Comparison of ENCODE assay signal across 8 mouse cellular contexts in genomic region chr13:92425758-92426264, GRCm38 (mm10). TPM values are rescaled to one million over a fixed set of nuclear protein-coding genes. Genes with fewer than 3 reads are reported as not detected.
DNase-seq lines count a peak whose midpoint lies in the region; ATAC-seq and TF ChIP-seq lines count a peak whose summit lies in the region.

Ankrd34b (plus strand) TSS chr13:92425896.

- TF ChIP-seq CTCF in E14TG2a.4 (conservative IDR thresholded peaks at IDR 0.05; ENCODE audit: low read length), result no peak

- 0 out of 2 replicates have a peak, but pooled peaks have one; percentile 40 for ATAC-seq in embryonic facial prominence, embryonic 13.5 days (ENCODE audit: insufficient number of reproducible peaks, insufficient read depth, low FRiP score, low TSS enrichment, low read depth)
- peak; percentile 92 for ATAC-seq in neural tube, embryonic 15.5 days (ENCODE audit: low FRiP score)

- H3K4me1 ChIP-seq in E14TG2a.4 (replicated peaks; ENCODE audit: low read depth, low read length), result peaks cover 8% of the 10 kb centered on the region
- H3K4me1 ChIP-seq in embryonic facial prominence, embryonic 13.5 days, result peaks cover 15% of the 10 kb centered on the region
- H3K4me1 ChIP-seq in hindbrain, embryonic 10.5 days (replicated peaks), result peaks cover 16% of the 10 kb centered on the region
- H3K4me1 ChIP-seq in neural tube, embryonic 15.5 days, result peaks cover 24% of the 10 kb centered on the region

- peak within 1 kb of the TSS; percentile 100 for H3K4me2 ChIP-seq in embryonic facial prominence, embryonic 13.5 days
- H3K4me2 ChIP-seq in neural tube, embryonic 15.5 days, result peak within 1 kb of the TSS; percentile 88

- H3K27me3 ChIP-seq in E14TG2a.4 (ENCODE audit: insufficient read depth, low read length), result peaks cover 79% of the 10 kb centered on the region
- peaks cover 80% of the 10 kb centered on the region for H3K27me3 ChIP-seq in embryonic facial prominence, embryonic 13.5 days
- H3K27me3 ChIP-seq in hindbrain, embryonic 10.5 days (ENCODE audit: insufficient read depth, poor library complexity, severe bottlenecking), result peaks cover 69% of the 10 kb centered on the region
- H3K27me3 ChIP-seq in neural tube, embryonic 15.5 days (replicated peaks), result peaks cover 40% of the 10 kb centered on the region

- no peaks in the 10 kb centered on the region for H3K36me3 ChIP-seq in E14TG2a.4 (ENCODE audit: insufficient read depth, low read length)
- no peaks in the 10 kb centered on the region for H3K36me3 ChIP-seq in embryonic facial prominence, embryonic 13.5 days
- H3K36me3 ChIP-seq in hindbrain, embryonic 10.5 days, result no peaks in the 10 kb centered on the region
- no peaks in the 10 kb centered on the region for H3K36me3 ChIP-seq in neural tube, embryonic 15.5 days

- H3K4me3 ChIP-seq in E14TG2a.4 (replicated peaks; ENCODE audit: low read length), result peak within 1 kb of the TSS; percentile 87
- peak within 1 kb of the TSS; percentile 58 for H3K4me3 ChIP-seq in embryonic facial prominence, embryonic 13.5 days
- H3K4me3 ChIP-seq in hindbrain, embryonic 10.5 days, result peak within 1 kb of the TSS; percentile 76
- H3K4me3 ChIP-seq in neural tube, embryonic 15.5 days (replicated peaks), result peak within 1 kb of the TSS; percentile 69

- DNase-seq in adrenal gland, postnatal 25 days, result peak; percentile 61
- peak; percentile 65 for DNase-seq in hindbrain, embryonic 10.5 days (ENCODE audit: low spot score)
- DNase-seq in layer of hippocampus, adult 8-10 months (ENCODE audit: low spot score in 2 of 2), result peak; percentile 29 to 35
- DNase-seq in lung, adult 18-20 months, result peak; percentile 6 to 11
- peak; percentile 44 for DNase-seq in yolk sac, embryonic 10.5 days (ENCODE audit: low spot score)

- H3K9ac ChIP-seq in embryonic facial prominence, embryonic 13.5 days, result peak within 1 kb of the TSS; percentile 65
- peak within 1 kb of the TSS; percentile 68 for H3K9ac ChIP-seq in neural tube, embryonic 15.5 days (replicated peaks)

- under 1% methylated on average over 54 of the region's 54 CpGs for WGBS in embryonic facial prominence, embryonic 13.5 days
- WGBS in hindbrain, embryonic 10.5 days, result under 1% methylated on average over 54 of the region's 54 CpGs
- under 1% methylated on average over 54 of the region's 54 CpGs for WGBS in neural tube, embryonic 15.5 days

- no peak within 1 kb of the TSS for H3K27ac ChIP-seq in embryonic facial prominence, embryonic 13.5 days
- H3K27ac ChIP-seq in hindbrain, embryonic 10.5 days, result peak within 1 kb of the TSS; percentile 64
- H3K27ac ChIP-seq in neural tube, embryonic 15.5 days (replicated peaks), result peak within 1 kb of the TSS; percentile 61

- no peaks in the 10 kb centered on the region for H3K9me3 ChIP-seq in E14TG2a.4 (ENCODE audit: low read length)
- no peaks in the 10 kb centered on the region for H3K9me3 ChIP-seq in embryonic facial prominence, embryonic 13.5 days
- no peaks in the 10 kb centered on the region for H3K9me3 ChIP-seq in hindbrain, embryonic 10.5 days
- no peaks in the 10 kb centered on the region for H3K9me3 ChIP-seq in neural tube, embryonic 15.5 days (replicated peaks)

RNA-seq across cellular contexts. Expression of gene Ankrd34b, which starts in this region (rescaled TPM):
- 1.0 and 1.5 TPM in 2 replicates for total RNA-seq in adrenal gland, postnatal 25 days (2021)
- not detected in 2 replicates for polyA plus RNA-seq in embryonic facial prominence, embryonic 13.5 days (2015; fragmentation: Nextera tagmentation; extraction: Ambion mirVana)
- 0.09 TPM in 2 replicates for polyA plus RNA-seq in hindbrain, embryonic 10.5 days (2016; fragmentation: Nextera tagmentation; extraction: Ambion mirVana)
- total RNA-seq in layer of hippocampus, adult 8-10 months (2022), result 10 to 100 TPM; 14.4 to 17.8 (median 16.3) TPM
- 5.4 and 5.5 TPM in 2 replicates for polyA plus RNA-seq in neural tube, embryonic 15.5 days (2015; fragmentation: Nextera tagmentation; extraction: Ambion mirVana)

Comparison
In these comparisons a context has a peak if more than half of its experiments do, and no peak if none do; other contexts are left out.
1. Peak in ATAC-seq, H3K4me3 ChIP-seq, H3K9ac ChIP-seq and H3K4me2 ChIP-seq in embryonic facial prominence, embryonic 13.5 days; RNA of the gene not detected or under 1 TPM.
2. Peak in DNase-seq, H3K4me3 ChIP-seq and H3K27ac ChIP-seq in hindbrain, embryonic 10.5 days; RNA of the gene not detected or under 1 TPM.
3. DNase-seq: peak in every context shown above with its lines; median percentile 65 in hindbrain, embryonic 10.5 days; 61 in adrenal gland, postnatal 25 days; 44 in yolk sac, embryonic 10.5 days; 32 in layer of hippocampus, adult 8-10 months; 8 in lung, adult 18-20 months.